13 mouse cellular contexts compared by ENCODE assay signal in the genomic region with DNA sequence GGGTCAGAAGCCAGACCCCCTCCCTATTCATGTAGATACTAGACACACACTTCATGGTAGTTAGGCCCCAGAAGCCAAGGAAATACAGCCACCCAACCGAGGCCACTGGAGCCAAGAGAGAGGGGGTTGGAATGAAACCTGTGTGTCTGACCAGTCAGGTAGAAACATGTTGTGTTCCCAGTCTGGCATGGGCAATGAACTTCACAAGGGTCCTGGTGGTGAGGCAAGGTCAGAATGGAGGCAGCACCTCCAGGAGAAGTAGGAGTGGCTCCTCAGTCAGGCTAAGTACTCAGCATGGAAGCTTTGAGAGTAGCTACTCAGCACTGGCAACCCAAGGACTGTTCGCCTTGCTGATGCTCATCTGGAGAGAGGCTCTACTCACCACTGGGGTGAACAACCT. TPM values are rescaled to one million over a fixed set of nuclear protein-coding genes. Genes with fewer than 3 reads are reported as not detected.
DNase-seq lines count a peak whose midpoint lies in the region; ATAC-seq and TF ChIP-seq lines count a peak whose summit lies in the region.
"Had no signal": no experiment of that assay in that cellular context is flagged by ENCODE, and none has a peak within 500 bp of the region (broad histone marks: within the 10 kb centered on the region; RNA-seq: fewer than 3 reads in every experiment).

No protein-coding gene starts in this region.

- H3K9ac ChIP-seq in kidney, embryonic 16.5 days (replicated peaks; ENCODE audit: low read length), result no peak overlapping the region
- H3K9ac ChIP-seq in ES-Bruce4 (ENCODE audit: low read depth, poor library complexity, severe bottlenecking), result no peak overlapping the region
- no peak overlapping the region for H3K9ac ChIP-seq in liver, embryonic 15.5 days
- H3K9ac ChIP-seq: forebrain, embryonic 13.5 days had no signal

- ATAC-seq in kidney, embryonic 16.5 days (ENCODE audit: low FRiP score, low TSS enrichment), result no peak; the same call in 1 of the 2 replicates
- no peak for ATAC-seq in liver, embryonic 15.5 days (ENCODE audit: insufficient read depth)
- ATAC-seq: forebrain, embryonic 13.5 days; inflammation-experienced regulatory T-cells, adult 6 months had no signal

- DNase-seq in cerebellum, adult 9-11 months, result peak; percentile 35
- no peak for DNase-seq in cerebellum, postnatal 10 days
- DNase-seq in kidney, adult 9 months, result no peak
- DNase-seq in urinary bladder, postnatal 36 days (ENCODE audit: low spot score in 2 of 2), result no peak
- DNase-seq in right cerebral cortex, postnatal 14 days, result no peak
- DNase-seq: gastrocnemius, postnatal 36 days; heart, postnatal 36 days; retina, postnatal 1 day had no signal

- no peak for TF ChIP-seq CTCF in ES-Bruce4 (IDR thresholded peaks at IDR 0.05; ENCODE audit: low read depth, low read length)

- peaks cover 80% of the 10 kb centered on the region for H3K4me1 ChIP-seq in kidney, embryonic 16.5 days (ENCODE audit: insufficient read depth, low read length)
- peaks cover 16% of the 10 kb centered on the region for H3K4me1 ChIP-seq in ES-Bruce4 (ENCODE audit: control insufficient read depth, insufficient read depth, low read length)
- H3K4me1 ChIP-seq in liver, embryonic 15.5 days (replicated peaks), result peaks cover 92% of the 10 kb centered on the region

- H3K4me3 ChIP-seq in kidney, embryonic 16.5 days (ENCODE audit: low read length), result no peak overlapping the region
- no peak overlapping the region for H3K4me3 ChIP-seq in ES-Bruce4 (ENCODE audit: low read depth, low read length)
- H3K4me3 ChIP-seq in liver, embryonic 15.5 days (replicated peaks), result no peak overlapping the region
- H3K4me3 ChIP-seq: forebrain, embryonic 13.5 days had no signal

- no peak for TF ChIP-seq POLR2A in ES-Bruce4 (IDR thresholded peaks at IDR 0.05; ENCODE audit: insufficient read depth, low read length)

- H3K9me3 ChIP-seq in kidney, embryonic 16.5 days (ENCODE audit: low read length), result no peaks in the 10 kb centered on the region
- H3K9me3 ChIP-seq in ES-Bruce4 (replicated peaks; ENCODE audit: control insufficient read depth, insufficient read depth, low read length, poor library complexity, severe bottlenecking), result no peaks in the 10 kb centered on the region
- H3K9me3 ChIP-seq in liver, embryonic 15.5 days (replicated peaks), result no peaks in the 10 kb centered on the region
- H3K9me3 ChIP-seq: forebrain, embryonic 13.5 days had no signal

- H3K27me3 ChIP-seq in kidney, embryonic 16.5 days (ENCODE audit: insufficient read depth, low read length), result no peaks in the 10 kb centered on the region
- H3K27me3 ChIP-seq in ES-Bruce4 (ENCODE audit: control insufficient read depth, insufficient read depth, low read length, poor library complexity, severe bottlenecking), result no peaks in the 10 kb centered on the region
- H3K27me3 ChIP-seq in liver, embryonic 15.5 days, result no peaks in the 10 kb centered on the region
- H3K27me3 ChIP-seq: forebrain, embryonic 13.5 days had no signal

- WGBS in kidney, embryonic 16.5 days, result 70% methylated on average over 2 of the region's 2 CpGs
- 68% methylated on average over 2 of the region's 2 CpGs for WGBS in liver, embryonic 15.5 days (ENCODE audit: insufficient replicate concordance)

- H3K4me2 ChIP-seq in kidney, embryonic 16.5 days (replicated peaks; ENCODE audit: low read depth, low read length), result no peak overlapping the region
- no peak overlapping the region for H3K4me2 ChIP-seq in liver, embryonic 15.5 days
- H3K4me2 ChIP-seq: forebrain, embryonic 13.5 days had no signal

- H3K27ac ChIP-seq in kidney, embryonic 16.5 days (ENCODE audit: low read length), result peak overlapping the region; percentile 85
- peak overlapping the region; percentile 63 for H3K27ac ChIP-seq in ES-Bruce4 (ENCODE audit: insufficient read depth, low read length)
- H3K27ac ChIP-seq in liver, embryonic 15.5 days (replicated peaks), result 0 out of 2 replicates have a peak overlapping the region, but pooled peaks have one; percentile 29
- H3K27ac ChIP-seq: forebrain, embryonic 13.5 days had no signal

- H3K36me3 ChIP-seq in kidney, embryonic 16.5 days (ENCODE audit: insufficient read depth, low read length), result peaks cover 7% of the 10 kb centered on the region; the same call in 1 of the 2 replicates
- peaks cover 5% of the 10 kb centered on the region; the same call in 1 of the 2 replicates for H3K36me3 ChIP-seq in ES-Bruce4 (ENCODE audit: control insufficient read depth, insufficient read depth, low read length, poor library complexity, severe bottlenecking)
- peaks cover 27% of the 10 kb centered on the region for H3K36me3 ChIP-seq in liver, embryonic 15.5 days (replicated peaks)

- TF ChIP-seq EP300 in ES-Bruce4 (IDR thresholded peaks at IDR 0.05; ENCODE audit: insufficient read depth, low read depth, low read length), result no peak

RNA-seq across cellular contexts. Expression of gene Myh9, which starts 12.4 kb away (rescaled TPM):
- polyA plus RNA-seq in kidney, embryonic 16.5 days (2015; fragmentation: Nextera tagmentation; extraction: Ambion mirVana), result 55.4 and 64.5 TPM in 2 replicates
- polyA plus RNA-seq in ES-Bruce4 (2011; ENCODE audit: insufficient read depth, insufficient read length, low read depth, missing spikeins), result 584 and 601 TPM in 2 replicates
- polyA plus RNA-seq in liver, embryonic 15.5 days (2015; fragmentation: Nextera tagmentation; extraction: Ambion mirVana), result 19.5 and 20.3 TPM in 2 replicates

Comparison
In these comparisons a context has a peak if more than half of its experiments do, and no peak if none do; other contexts are left out.
1. H3K27ac ChIP-seq: peak in every context shown above with its lines; median percentile 85 in kidney, embryonic 16.5 days; 63 in ES-Bruce4; 29 in liver, embryonic 15.5 days.